Mouse (Mus musculus): Measurements from ENCODE around the gene Rpl18a. TPM values are rescaled to one million over a fixed set of nuclear protein-coding genes. Genes with fewer than 3 reads are reported as not detected.

Gene Rpl18a
- polyA plus RNA-seq (2016; fragmentation: Nextera tagmentation; extraction: Ambion mirVana), result 2,364 and 2,595 TPM in 2 replicates

DNA sequence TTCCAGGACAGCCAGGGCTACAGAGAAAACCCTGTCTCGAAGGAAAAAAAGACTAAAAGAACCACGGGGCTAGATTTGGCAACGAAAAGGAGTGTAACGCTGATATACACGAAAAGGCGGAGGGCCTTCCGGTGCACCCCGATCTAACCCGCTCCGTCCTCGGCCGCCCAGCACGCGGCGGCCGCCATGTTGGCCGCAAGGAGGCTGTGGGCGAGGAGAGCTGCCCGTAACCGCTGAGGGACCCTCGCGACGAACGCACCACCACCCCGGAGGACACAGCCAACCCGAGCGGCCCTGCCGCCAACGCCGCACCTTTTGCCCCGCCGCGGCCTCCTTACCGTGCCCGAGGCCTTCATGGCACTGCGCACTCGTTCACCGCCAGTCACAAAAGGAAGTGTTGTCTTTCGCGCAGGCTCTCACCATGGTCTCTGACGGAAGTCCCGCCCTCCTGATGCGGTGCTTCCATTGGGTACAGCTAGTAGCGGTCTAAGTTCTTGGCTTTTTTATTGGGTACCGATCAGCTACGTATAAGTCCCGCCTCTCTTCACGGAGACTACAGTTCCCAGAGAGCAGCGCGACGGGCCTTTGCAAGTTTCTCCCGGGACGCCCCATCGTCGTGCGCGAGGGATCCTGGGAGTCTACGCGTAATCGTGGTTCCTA lies at the start of gene Rpl18a:
TSS of gene Rpl18a (minus strand) at position 392 of the 660 bp plus-strand sequence.
- WGBS, result under 1% methylated on average over 60 of the region's 60 CpGs
- Histone ChIP-seq H3K27me3 (replicated peaks) (peaks cover 25% of the 10 kb centered on the region), H3K9ac (peak within 1 kb of the TSS; percentile 90), H3K4me1 (peaks cover 22% of the 10 kb centered on the region), H3K36me3 (peaks cover 23% of the 10 kb centered on the region), H3K4me3 (peak within 1 kb of the TSS; percentile 87), H3K4me2 (replicated peaks) (peak within 1 kb of the TSS; percentile 93), H3K9me3 (no peaks in the 10 kb centered on the region), H3K27ac (no peak within 1 kb of the TSS)
- ATAC-seq (ENCODE audit: low FRiP score, low read depth), result peak; percentile 98

DNA sequence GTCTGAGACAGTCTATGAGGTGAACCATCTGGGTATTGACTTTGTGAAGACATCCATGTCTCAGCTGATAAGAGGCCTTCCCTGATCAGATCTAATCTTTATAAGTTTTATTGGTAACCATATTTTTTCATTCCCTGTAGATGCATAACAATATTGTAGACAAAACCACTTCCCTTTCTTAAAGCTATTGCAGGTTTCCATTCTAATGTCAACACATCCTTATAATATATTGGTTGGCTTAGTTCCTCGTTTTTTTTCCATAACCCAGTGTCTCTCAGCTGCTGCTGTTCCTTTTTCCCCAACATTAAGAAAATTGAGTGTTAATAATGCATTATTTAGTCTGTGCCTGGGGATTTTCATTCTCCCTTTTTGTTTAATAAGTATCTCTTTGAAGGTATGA lies 46.0 kb upstream of the Rpl18a start:
- no peak overlapping the region for H3K4me3 ChIP-seq
- no peak overlapping the region for H3K27ac ChIP-seq
- no peaks in the 10 kb centered on the region for H3K36me3 ChIP-seq
- H3K4me2 ChIP-seq (replicated peaks), result no peak overlapping the region
- ATAC-seq (ENCODE audit: low FRiP score, low read depth), result no peak
- H3K27me3 ChIP-seq (replicated peaks), result no peaks in the 10 kb centered on the region
- WGBS, result 55% methylated on average over 1 of the region's 1 CpGs
- H3K9me3 ChIP-seq, result no peaks in the 10 kb centered on the region
- H3K4me1 ChIP-seq, result no peaks in the 10 kb centered on the region
- H3K9ac ChIP-seq, result no peak overlapping the region

DNA sequence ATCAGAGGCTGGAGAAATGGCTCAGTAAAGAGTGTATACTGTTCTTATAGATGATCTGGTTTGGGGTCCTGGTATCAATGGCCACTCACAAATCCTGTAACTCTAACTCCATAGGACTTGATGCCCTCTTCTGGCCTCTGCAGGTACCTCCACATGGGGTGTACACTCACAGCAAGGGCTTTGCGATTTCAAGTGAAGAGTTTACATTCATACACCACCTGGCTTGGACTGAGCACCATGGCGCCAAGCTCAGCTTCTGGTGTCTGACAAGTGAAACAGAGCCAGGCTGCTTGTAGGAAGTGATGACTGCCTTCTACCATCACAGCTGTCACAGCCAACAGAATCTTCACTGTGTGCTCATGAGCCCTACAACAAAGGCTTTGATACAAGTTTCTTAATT lies 44.3 kb upstream of the Rpl18a start:
- Histone ChIP-seq H3K4me2 (replicated peaks) (no peak overlapping the region), H3K9me3 (no peaks in the 10 kb centered on the region), H3K9ac (no peak overlapping the region), H3K4me1 (no peaks in the 10 kb centered on the region), H3K27me3 (replicated peaks) (no peaks in the 10 kb centered on the region), H3K36me3 (no peaks in the 10 kb centered on the region), H3K4me3 (no peak overlapping the region), H3K27ac (no peak overlapping the region)
- ATAC-seq (ENCODE audit: low FRiP score, low read depth), result no peak
- WGBS, result 76% methylated on average over 2 of the region's 2 CpGs

DNA sequence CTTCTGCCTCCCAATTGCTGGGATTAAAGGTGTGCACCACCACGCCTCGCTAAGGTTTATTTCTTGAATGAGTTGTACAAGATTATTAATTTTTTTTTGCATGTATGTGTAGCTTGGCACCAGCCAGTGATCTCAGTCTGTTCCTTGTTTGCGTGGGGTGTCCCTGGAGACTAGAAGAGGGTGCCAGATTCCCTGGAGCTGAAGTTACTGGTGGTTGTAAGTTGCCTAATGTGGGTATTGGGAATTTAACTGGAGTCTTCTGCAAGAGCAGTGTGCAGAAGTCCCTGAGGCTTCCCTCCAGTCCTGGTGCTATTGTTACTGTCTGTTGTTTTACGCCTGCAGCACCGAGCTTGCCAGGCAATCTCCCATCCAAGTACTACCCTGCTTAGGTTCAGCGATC lies 40.0 kb upstream of the Rpl18a start:
- Histone ChIP-seq H3K4me1 (no peaks in the 10 kb centered on the region), H3K4me3 (no peak overlapping the region), H3K9ac (no peak overlapping the region), H3K27me3 (replicated peaks) (no peaks in the 10 kb centered on the region), H3K36me3 (peaks cover 7% of the 10 kb centered on the region), H3K4me2 (replicated peaks) (no peak overlapping the region), H3K27ac (no peak overlapping the region), H3K9me3 (no peaks in the 10 kb centered on the region)
- ATAC-seq (ENCODE audit: low FRiP score, low read depth), result no peak
- WGBS, result 86% methylated on average over 6 of the region's 6 CpGs

DNA sequence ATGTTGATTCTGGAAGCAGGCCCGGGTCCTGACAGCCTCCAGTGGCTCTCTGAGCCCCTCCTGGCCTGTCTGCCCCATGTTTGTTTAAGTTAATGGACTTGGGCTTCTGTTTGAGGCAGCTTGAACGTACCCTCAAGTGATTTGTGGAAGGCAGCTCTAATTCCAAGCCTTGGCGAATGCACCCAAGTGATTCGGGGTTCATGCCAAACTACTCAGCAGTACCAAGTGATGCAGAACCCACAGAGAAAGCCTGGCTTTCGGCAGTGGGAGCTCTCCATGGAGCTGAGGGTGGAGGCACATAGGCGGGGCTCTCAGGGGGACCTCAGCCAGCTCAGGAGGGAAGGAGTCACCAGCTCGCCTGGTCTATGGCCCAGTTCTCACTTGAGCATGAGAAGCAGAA lies 37.6 kb upstream of the Rpl18a start:
- no peak for ATAC-seq (ENCODE audit: low FRiP score, low read depth)
- WGBS, result 69% methylated on average over 7 of the region's 7 CpGs
- no peaks in the 10 kb centered on the region for H3K9me3 ChIP-seq
- no peak overlapping the region for H3K4me2 ChIP-seq (replicated peaks)
- peaks cover 11% of the 10 kb centered on the region for H3K36me3 ChIP-seq
- no peak overlapping the region for H3K4me3 ChIP-seq
- no peaks in the 10 kb centered on the region for H3K4me1 ChIP-seq
- H3K9ac ChIP-seq, result no peak overlapping the region
- no peak overlapping the region for H3K27ac ChIP-seq
- H3K27me3 ChIP-seq (replicated peaks), result no peaks in the 10 kb centered on the region

DNA sequence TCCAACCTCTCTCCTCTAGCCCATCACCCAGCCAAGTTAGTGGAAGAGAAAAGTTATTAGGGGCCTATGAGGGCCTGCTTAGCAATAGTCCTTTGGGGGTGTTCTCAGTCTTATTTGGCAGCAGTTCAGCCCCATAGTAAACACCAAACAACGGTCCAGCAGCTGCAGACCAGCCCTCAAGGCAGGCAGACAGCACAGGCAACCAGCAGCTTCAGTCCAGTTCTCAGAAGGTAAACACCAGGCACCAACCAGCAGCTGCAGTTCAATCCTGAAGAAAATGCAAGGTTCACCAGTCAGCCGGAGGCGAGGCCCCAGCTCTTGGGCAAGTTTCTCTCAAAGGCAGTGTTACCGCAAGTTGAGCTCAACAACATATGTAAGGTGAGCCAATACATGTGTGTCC lies 35.8 kb upstream of the Rpl18a start:
- Histone ChIP-seq H3K36me3 (peaks cover 11% of the 10 kb centered on the region), H3K27me3 (replicated peaks) (no peaks in the 10 kb centered on the region), H3K9ac (no peak overlapping the region), H3K9me3 (no peaks in the 10 kb centered on the region), H3K4me1 (no peaks in the 10 kb centered on the region), H3K4me3 (no peak overlapping the region), H3K27ac (no peak overlapping the region), H3K4me2 (replicated peaks) (no peak overlapping the region)
- 90% methylated on average over 4 of the region's 4 CpGs for WGBS
- ATAC-seq (ENCODE audit: low FRiP score, low read depth), result no peak

DNA sequence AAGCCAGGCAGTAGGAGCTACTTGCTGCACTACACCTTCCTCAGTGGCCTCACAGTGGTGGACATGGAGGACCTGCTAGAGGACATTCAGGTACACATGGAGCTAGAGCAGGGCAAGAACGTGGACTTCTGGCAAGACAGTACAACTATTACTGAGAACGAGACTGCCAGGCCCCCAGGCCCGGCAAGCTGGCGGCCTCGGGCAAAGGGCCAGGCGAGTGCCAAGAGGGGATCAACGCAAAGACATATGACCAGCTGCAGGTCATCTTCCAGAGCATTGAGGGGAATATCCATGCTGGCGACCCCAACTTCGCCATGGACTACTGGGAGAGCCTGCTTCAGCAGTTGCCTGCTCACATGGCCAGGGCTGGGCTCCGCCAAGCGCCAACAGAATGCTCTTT lies 34.5 kb upstream of the Rpl18a start:
- no peak overlapping the region for H3K4me2 ChIP-seq (replicated peaks)
- H3K9me3 ChIP-seq, result no peaks in the 10 kb centered on the region
- 91% methylated on average over 11 of the region's 11 CpGs for WGBS
- peaks cover 11% of the 10 kb centered on the region for H3K36me3 ChIP-seq
- H3K27ac ChIP-seq, result no peak overlapping the region
- ATAC-seq (ENCODE audit: low FRiP score, low read depth), result no peak
- no peak overlapping the region for H3K9ac ChIP-seq
- H3K27me3 ChIP-seq (replicated peaks), result no peaks in the 10 kb centered on the region
- H3K4me3 ChIP-seq, result no peak overlapping the region
- no peaks in the 10 kb centered on the region for H3K4me1 ChIP-seq

DNA sequence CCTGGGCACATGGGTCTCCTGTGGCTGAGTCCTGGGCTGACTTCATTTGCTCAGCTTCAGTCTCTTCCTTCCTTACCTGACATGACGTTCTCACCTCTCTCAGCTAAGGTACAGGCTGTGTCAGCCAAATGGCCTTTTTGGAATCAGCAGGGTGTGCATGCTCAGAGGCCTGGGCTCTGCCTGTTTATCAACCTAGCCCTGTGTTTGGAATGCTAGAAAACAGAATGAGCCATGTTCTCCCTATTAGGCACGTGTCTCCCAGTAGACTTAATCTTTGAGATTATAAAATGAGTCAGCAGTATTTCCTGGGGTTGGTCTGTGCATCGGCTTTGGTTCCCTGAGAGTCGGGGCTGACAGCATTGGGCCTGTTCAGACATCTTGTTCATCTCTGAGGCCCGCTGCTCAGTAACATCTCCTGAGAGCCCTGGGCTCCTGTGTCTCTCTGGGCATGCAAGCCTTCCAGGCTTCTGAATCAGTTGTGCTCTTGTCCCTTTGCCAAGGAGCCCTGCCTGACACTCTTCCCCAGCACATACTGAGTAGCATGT lies 31.6 kb upstream of the Rpl18a start:
- no peak for ATAC-seq (ENCODE audit: low FRiP score, low read depth)
- Histone ChIP-seq H3K4me2 (replicated peaks) (no peak overlapping the region), H3K4me3 (no peak overlapping the region), H3K27ac (no peak overlapping the region), H3K36me3 (peaks cover 11% of the 10 kb centered on the region), H3K9ac (no peak overlapping the region), H3K27me3 (replicated peaks) (no peaks in the 10 kb centered on the region), H3K4me1 (no peaks in the 10 kb centered on the region), H3K9me3 (no peaks in the 10 kb centered on the region)
- WGBS, result 90% methylated on average over 5 of the region's 5 CpGs

DNA sequence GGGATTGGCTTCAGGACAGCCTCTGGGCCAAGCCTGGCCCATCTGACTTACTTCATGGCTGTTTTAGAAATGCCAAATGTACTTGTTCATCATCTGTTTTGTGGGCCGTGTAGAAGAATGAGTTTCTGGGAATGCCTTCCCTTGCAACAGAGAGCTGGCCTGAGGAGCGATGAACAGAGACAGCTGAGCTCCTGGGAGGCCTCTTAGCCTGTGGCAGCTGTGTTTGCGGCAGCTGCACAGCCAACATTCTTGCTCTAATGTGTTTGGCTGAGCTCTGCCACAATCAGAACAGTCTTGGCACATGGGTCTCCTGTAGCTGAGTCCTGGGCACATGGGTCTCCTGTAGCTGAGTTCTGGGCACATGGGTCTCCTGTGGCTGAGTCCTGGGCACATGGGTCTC lies 30.9 kb upstream of the Rpl18a start:
- Histone ChIP-seq H3K4me1 (no peaks in the 10 kb centered on the region), H3K27me3 (replicated peaks) (no peaks in the 10 kb centered on the region), H3K9me3 (no peaks in the 10 kb centered on the region), H3K9ac (no peak overlapping the region), H3K27ac (no peak overlapping the region), H3K36me3 (peaks cover 9% of the 10 kb centered on the region), H3K4me2 (replicated peaks) (no peak overlapping the region), H3K4me3 (no peak overlapping the region)
- 87% methylated on average over 3 of the region's 3 CpGs for WGBS
- ATAC-seq (ENCODE audit: low FRiP score, low read depth), result no peak

DNA sequence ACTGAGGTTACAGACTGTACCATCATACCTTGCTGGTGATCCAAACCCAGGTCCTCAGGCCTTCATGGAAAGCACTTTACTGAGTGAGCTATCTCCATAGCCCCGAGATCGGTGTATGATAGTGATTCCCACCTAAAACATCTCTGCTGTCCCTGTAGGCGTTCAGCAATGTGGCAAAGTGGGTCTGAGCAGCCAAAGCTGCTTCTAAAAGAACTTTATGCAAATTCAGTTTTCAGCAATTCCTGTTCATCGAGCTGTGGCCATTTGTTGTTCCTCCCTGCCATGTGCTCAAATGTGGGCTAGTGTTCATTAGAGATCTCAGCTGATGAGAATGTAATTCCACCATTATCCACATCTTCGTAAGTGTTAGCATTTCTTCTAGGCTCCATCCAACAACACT lies 29.2 kb upstream of the Rpl18a start:
- no peaks in the 10 kb centered on the region for H3K4me1 ChIP-seq
- no peak overlapping the region for H3K9ac ChIP-seq
- ATAC-seq (ENCODE audit: low FRiP score, low read depth), result no peak
- H3K9me3 ChIP-seq, result no peaks in the 10 kb centered on the region
- H3K36me3 ChIP-seq, result no peaks in the 10 kb centered on the region; the same call in 1 of the 2 replicates
- WGBS, result 91% methylated on average over 5 of the region's 5 CpGs
- H3K4me3 ChIP-seq, result no peak overlapping the region
- H3K27ac ChIP-seq, result no peak overlapping the region
- H3K4me2 ChIP-seq (replicated peaks), result no peak overlapping the region
- H3K27me3 ChIP-seq (replicated peaks), result no peaks in the 10 kb centered on the region

DNA sequence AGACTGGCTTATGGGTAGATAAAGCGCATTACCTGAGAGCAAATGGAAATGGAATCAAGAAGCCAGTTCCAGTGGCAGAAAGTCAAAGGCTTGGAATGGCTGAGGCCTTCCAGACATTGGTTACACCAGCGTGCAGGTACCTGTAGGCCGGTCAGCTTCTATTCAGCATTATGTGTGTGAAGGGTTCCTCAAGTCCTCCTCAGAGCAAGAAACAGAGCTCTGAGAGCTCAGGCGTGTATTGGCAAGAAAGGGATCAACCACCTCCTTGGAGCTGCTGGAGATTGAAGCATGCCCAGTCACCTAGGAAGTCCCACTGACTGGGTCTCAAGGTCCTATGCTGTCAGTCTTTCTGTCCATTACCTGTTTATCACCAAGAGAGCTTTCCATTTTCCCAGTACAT lies 28.5 kb upstream of the Rpl18a start:
- H3K4me2 ChIP-seq (replicated peaks), result no peak overlapping the region
- H3K9me3 ChIP-seq, result no peaks in the 10 kb centered on the region
- WGBS, result 92% methylated on average over 4 of the region's 4 CpGs
- no peaks in the 10 kb centered on the region for H3K27me3 ChIP-seq (replicated peaks)
- peaks cover 6% of the 10 kb centered on the region; the same call in 1 of the 2 replicates for H3K36me3 ChIP-seq
- no peak for ATAC-seq (ENCODE audit: low FRiP score, low read depth)
- H3K9ac ChIP-seq, result no peak overlapping the region
- H3K27ac ChIP-seq, result no peak overlapping the region
- no peak overlapping the region for H3K4me3 ChIP-seq
- H3K4me1 ChIP-seq, result no peaks in the 10 kb centered on the region

DNA sequence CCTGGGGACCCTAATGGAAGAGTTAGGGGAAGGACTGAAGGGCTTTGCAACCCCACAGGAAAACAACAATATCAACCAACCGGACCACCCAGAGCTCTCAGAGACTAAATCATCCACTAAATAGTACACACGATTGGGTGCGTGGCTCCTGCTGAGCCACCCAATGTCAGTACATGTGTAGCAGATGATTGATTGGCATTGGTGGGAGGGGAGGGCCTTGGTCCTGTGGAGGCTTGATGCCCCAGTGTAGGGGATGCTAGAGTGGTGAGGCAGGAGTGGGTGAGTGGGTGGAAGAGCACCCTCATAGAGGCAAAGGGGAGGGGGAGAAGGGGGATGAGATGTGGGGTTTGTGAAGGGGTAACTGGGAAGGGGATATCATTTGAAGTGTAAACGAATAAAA lies 26.9 kb upstream of the Rpl18a start:
- no peak for ATAC-seq (ENCODE audit: low FRiP score, low read depth)
- 91% methylated on average over 4 of the region's 4 CpGs for WGBS
- no peak overlapping the region for H3K4me3 ChIP-seq
- H3K9ac ChIP-seq, result no peak overlapping the region
- H3K27me3 ChIP-seq (replicated peaks), result no peaks in the 10 kb centered on the region
- H3K27ac ChIP-seq, result no peak overlapping the region
- H3K36me3 ChIP-seq, result peaks cover 15% of the 10 kb centered on the region
- H3K4me2 ChIP-seq (replicated peaks), result no peak overlapping the region
- H3K4me1 ChIP-seq, result no peaks in the 10 kb centered on the region
- no peaks in the 10 kb centered on the region for H3K9me3 ChIP-seq
